Mouse (Mus musculus): ENCODE data around the gene Ntsr1.

Ntsr1 gene

GRCm38 (mm10) chr2:180506281-180506680, 6.5 kb downstream of the Ntsr1 start:
- DNase-seq (ENCODE audit: extremely low read depth, insufficient read length, low spot score): no peak

- DNase-seq (ENCODE audit: extremely low read depth, insufficient read length, low spot score): no peak
Measured at GRCm38 (mm10) chr2:180508455-180509115, 8.8 kb downstream of the Ntsr1 start.

GRCm38 (mm10) chr2:180510867-180511266, 11.1 kb downstream of the Ntsr1 start:
- DNase-seq (ENCODE audit: extremely low read depth, insufficient read length, low spot score): no peak

GRCm38 (mm10) chr2:180511875-180512661, 12.3 kb downstream of the Ntsr1 start:
- DNase-seq (ENCODE audit: extremely low read depth, insufficient read length, low spot score): peak; percentile 38

- DNase-seq (ENCODE audit: extremely low read depth, insufficient read length, low spot score): no peak
Measured at GRCm38 (mm10) chr2:180513019-180513418, 13.2 kb downstream of the Ntsr1 start.

GRCm38 (mm10) chr2:180513835-180514234, 14.1 kb downstream of the Ntsr1 start:
- DNase-seq (ENCODE audit: extremely low read depth, insufficient read length, low spot score): no peak

- no peak for DNase-seq (ENCODE audit: extremely low read depth, insufficient read length, low spot score)
Measured at GRCm38 (mm10) chr2:180521437-180522221, 21.9 kb downstream of the Ntsr1 start.

- DNase-seq (ENCODE audit: extremely low read depth, insufficient read length, low spot score): peak; percentile 28
Measured at GRCm38 (mm10) chr2:180522825-180523224, 23.0 kb downstream of the Ntsr1 start.

GRCm38 (mm10) chr2:180527447-180527846, 27.7 kb downstream of the Ntsr1 start:
- no peak for DNase-seq (ENCODE audit: extremely low read depth, insufficient read length, low spot score)

- no peak for DNase-seq (ENCODE audit: extremely low read depth, insufficient read length, low spot score)
Measured at GRCm38 (mm10) chr2:180527883-180528282, 28.1 kb downstream of the Ntsr1 start.

- DNase-seq (ENCODE audit: extremely low read depth, insufficient read length, low spot score): no peak
Measured at GRCm38 (mm10) chr2:180530130-180530529, 30.4 kb downstream of the Ntsr1 start.

- no peak for DNase-seq (ENCODE audit: extremely low read depth, insufficient read length, low spot score)
Measured at GRCm38 (mm10) chr2:180530584-180530983, 30.8 kb downstream of the Ntsr1 start.

- DNase-seq (ENCODE audit: extremely low read depth, insufficient read length, low spot score): no peak
Measured at GRCm38 (mm10) chr2:180531671-180532385, 32.1 kb downstream of the Ntsr1 start.

GRCm38 (mm10) chr2:180532386-180532995, 32.7 kb downstream of the Ntsr1 start:
- DNase-seq (ENCODE audit: extremely low read depth, insufficient read length, low spot score): no peak

GRCm38 (mm10) chr2:180533237-180533636, 33.5 kb downstream of the Ntsr1 start:
- DNase-seq (ENCODE audit: extremely low read depth, insufficient read length, low spot score): no peak

- no peak for DNase-seq (ENCODE audit: extremely low read depth, insufficient read length, low spot score)
Measured at GRCm38 (mm10) chr2:180543675-180544074, 43.9 kb downstream of the Ntsr1 start.

GRCm38 (mm10) chr2:180545046-180545445, 45.3 kb downstream of the Ntsr1 start:
- no peak for DNase-seq (ENCODE audit: extremely low read depth, insufficient read length, low spot score)

GRCm38 (mm10) chr2:180547384-180548106, 47.8 kb downstream of the Ntsr1 start:
- DNase-seq (ENCODE audit: extremely low read depth, insufficient read length, low spot score): no peak

- no peak for DNase-seq (ENCODE audit: extremely low read depth, insufficient read length, low spot score)
Measured at GRCm38 (mm10) chr2:180552340-180552739, 52.6 kb downstream of the Ntsr1 start.

GRCm38 (mm10) chr2:180555219-180555618, 55.4 kb downstream of the Ntsr1 start:
- DNase-seq (ENCODE audit: extremely low read depth, insufficient read length, low spot score): no peak

All from 3134 (cell line).